Mouse (Mus musculus) forebrain, postnatal 0 days (tissue): ENCODE measurements around the gene Hal. TPM values are rescaled to one million over a fixed set of nuclear protein-coding genes. Genes with fewer than 3 reads are reported as not detected.

ENCODE experiments used
- ATAC-seq: fragments of 200-750 bp; cut with Nextera tagmentation; 2 replicates; pipeline ENCODE4 v1.8.0; 2017; ENCODE audit warnings: mild to moderate bottlenecking, moderate library complexity
- DNase-seq: peaks from one replicate; pipeline ENCODE4 v3.0.0-alpha.2; 2015
- H3K27ac ChIP-seq: fragments of 300-500 bp; sonication (generic); 2 replicates; pipeline ENCODE4 v1.5.1; 2014; ENCODE audit warnings: low read depth, mild to moderate bottlenecking, antibody characterized with exemption, low read length, moderate library complexity, mixed read lengths
- H3K27me3 ChIP-seq: fragments of 300-500 bp; sonication (generic); 2 replicates; pipeline ENCODE4 v1.6.1; 2014; ENCODE audit warnings: mild to moderate bottlenecking, low read length, mixed read lengths; ENCODE audit not compliant: insufficient read depth
- H3K36me3 ChIP-seq: fragments of 300-500 bp; sonication (generic); 2 replicates; pipeline ENCODE4 v1.6.1; 2014; ENCODE audit warnings: mild to moderate bottlenecking, moderate library complexity; ENCODE audit not compliant: insufficient read depth
- H3K4me1 ChIP-seq: fragments of 300-500 bp; sonication (generic); 2 replicates; pipeline ENCODE4 v1.6.1; 2014; ENCODE audit warnings: antibody characterized with exemption; ENCODE audit not compliant: insufficient read depth
- H3K4me2 ChIP-seq: fragments of 300-500 bp; sonication (generic); 2 replicates; pipeline ENCODE4 v1.6.1; 2014; ENCODE audit warnings: low read depth, mild to moderate bottlenecking, moderate library complexity
- H3K4me3 ChIP-seq: fragments of 300-500 bp; sonication (generic); 2 replicates; pipeline ENCODE4 v1.5.1; 2014; ENCODE audit warnings: low read depth, low read length, mixed read lengths
- H3K9ac ChIP-seq: fragments of 300-500 bp; sonication (generic); 2 replicates; pipeline ENCODE4 v1.6.1; 2014; ENCODE audit warnings: mild to moderate bottlenecking
- H3K9me3 ChIP-seq: fragments of 300-500 bp; sonication (generic); 2 replicates; pipeline ENCODE4 v1.6.1; 2016; ENCODE audit warnings: low read length
- CTCF ChIP-seq: sonication (generic); IDR thresholded peaks from 2 replicates; pipeline ENCODE4 v1.5.1; 2016; ENCODE audit warnings: antibody characterized with exemption, control low read depth, low read depth
- WGBS: fragments of 180-500 bp; shearing (Covaris S2); extraction: QIAGEN DNeasy Blood & Tissue Kit; methylation state at CpG from one replicate; pipeline ENCODE4 v1.1.7; 2014; 5-methylcytosine and 5-hydroxymethylcytosine counted together
- polyA plus RNA-seq: library from polyadenylated mRNA; unstranded; fragments of >200 nt; fragmentation: Nextera tagmentation; extraction: Ambion mirVana; gene quantifications from 2 replicates; pipeline ENCODE4 v1.2.1, GENCODE M21; 2015
- total RNA-seq: library from RNA; depleted of rRNA; stranded (reverse); fragments of >200 nt; gene quantifications from 2 replicates; pipeline ENCODE4 v1.2.3, GENCODE M21; 2014

Hal gene
- total and polyA plus RNA-seq, 2 experiments from 2014 or later: 0.05 to 0.15 TPM

- WGBS: 93% methylated on average over 7 of the region's 7 CpGs
- peaks cover 46% of the 10 kb centered on the region for H3K36me3 ChIP-seq
- no peak overlapping the region for H3K4me2 ChIP-seq
- no peak overlapping the region for H3K9ac ChIP-seq
- no peak overlapping the region for H3K4me3 ChIP-seq
- no peak overlapping the region for H3K27ac ChIP-seq
- DNase-seq: no peak
- no peak for ATAC-seq
- no peaks in the 10 kb centered on the region for H3K27me3 ChIP-seq
- no peaks in the 10 kb centered on the region for H3K9me3 ChIP-seq
- no peaks in the 10 kb centered on the region for H3K4me1 ChIP-seq
- no peak for TF ChIP-seq CTCF
Observed at GRCm38 (mm10) chr10:93462692-93463382, 25.7 kb upstream of the Hal start.

GRCm38 (mm10) chr10:93463611-93464010 lies 25.0 kb upstream of the Hal start:
- WGBS: 93% methylated on average over 13 of the region's 13 CpGs
- Histone ChIP-seq H3K4me1 (no peaks in the 10 kb centered on the region), H3K27me3 (no peaks in the 10 kb centered on the region), H3K36me3 (peaks cover 46% of the 10 kb centered on the region), H3K9ac (no peak overlapping the region), H3K27ac (no peak overlapping the region), H3K4me3 (no peak overlapping the region), H3K9me3 (no peaks in the 10 kb centered on the region), H3K4me2 (no peak overlapping the region)
- ATAC-seq: no peak
- DNase-seq: no peak
- no peak for TF ChIP-seq CTCF

GRCm38 (mm10) chr10:93467259-93467658 lies 21.3 kb upstream of the Hal start:
- TF ChIP-seq CTCF: no peak
- no peak for DNase-seq
- no peak overlapping the region for H3K4me2 ChIP-seq
- H3K36me3 ChIP-seq: peaks cover 39% of the 10 kb centered on the region
- no peak overlapping the region for H3K4me3 ChIP-seq
- no peaks in the 10 kb centered on the region for H3K9me3 ChIP-seq
- no peak for ATAC-seq
- no peaks in the 10 kb centered on the region for H3K4me1 ChIP-seq
- H3K27ac ChIP-seq: no peak overlapping the region
- no peak overlapping the region for H3K9ac ChIP-seq
- no peaks in the 10 kb centered on the region for H3K27me3 ChIP-seq
- 95% methylated on average over 4 of the region's 4 CpGs for WGBS

- Histone ChIP-seq H3K4me3 (no peak overlapping the region), H3K36me3 (peaks cover 44% of the 10 kb centered on the region), H3K4me1 (no peaks in the 10 kb centered on the region), H3K4me2 (no peak overlapping the region), H3K9me3 (no peaks in the 10 kb centered on the region), H3K27ac (no peak overlapping the region), H3K27me3 (no peaks in the 10 kb centered on the region), H3K9ac (no peak overlapping the region)
- no peak for TF ChIP-seq CTCF
- WGBS: 98% methylated on average over 3 of the region's 3 CpGs
- ATAC-seq (no peak), DNase-seq (no peak)
Observed at GRCm38 (mm10) chr10:93467791-93468190, 20.8 kb upstream of the Hal start.

GRCm38 (mm10) chr10:93471415-93471814 lies 17.2 kb upstream of the Hal start:
- DNase-seq (peak; percentile 92), ATAC-seq (peak; percentile 87)
- WGBS: 36% methylated on average over 11 of the region's 11 CpGs
- Histone ChIP-seq H3K9ac (no peak overlapping the region), H3K4me1 (no peaks in the 10 kb centered on the region), H3K4me2 (no peak overlapping the region), H3K9me3 (no peaks in the 10 kb centered on the region), H3K36me3 (peaks cover 57% of the 10 kb centered on the region), H3K4me3 (no peak overlapping the region), H3K27me3 (no peaks in the 10 kb centered on the region), H3K27ac (no peak overlapping the region)
- peak; percentile 96 for TF ChIP-seq CTCF

GRCm38 (mm10) chr10:93484511-93484910 lies 4.1 kb upstream of the Hal start:
- H3K9ac ChIP-seq: no peak overlapping the region
- 88% methylated on average over 8 of the region's 8 CpGs for WGBS
- DNase-seq (no peak), ATAC-seq (no peak)
- H3K4me3 ChIP-seq: no peak overlapping the region
- H3K9me3 ChIP-seq: no peaks in the 10 kb centered on the region
- H3K27me3 ChIP-seq: no peaks in the 10 kb centered on the region
- no peaks in the 10 kb centered on the region for H3K4me1 ChIP-seq
- no peak overlapping the region for H3K27ac ChIP-seq
- no peak overlapping the region for H3K4me2 ChIP-seq
- H3K36me3 ChIP-seq: peaks cover 38% of the 10 kb centered on the region
- no peak for TF ChIP-seq CTCF

GRCm38 (mm10) chr10:93485055-93485691 lies 3.4 kb upstream of the Hal start:
- ATAC-seq (no peak), DNase-seq (no peak)
- no peak overlapping the region for H3K4me2 ChIP-seq
- TF ChIP-seq CTCF: peak; percentile 50
- H3K9ac ChIP-seq: no peak overlapping the region
- no peak overlapping the region for H3K4me3 ChIP-seq
- no peak overlapping the region for H3K27ac ChIP-seq
- H3K4me1 ChIP-seq: no peaks in the 10 kb centered on the region
- WGBS: 78% methylated on average over 8 of the region's 8 CpGs
- no peaks in the 10 kb centered on the region for H3K9me3 ChIP-seq
- H3K27me3 ChIP-seq: no peaks in the 10 kb centered on the region
- H3K36me3 ChIP-seq: peaks cover 31% of the 10 kb centered on the region
